Mouse (Mus musculus) liver, embryonic 14.5 days (tissue): Measurements from ENCODE around the gene Rpl31.

Source experiments
- CTCF ChIP-seq: IDR thresholded peaks from 2 replicates; pipeline ENCODE4 v1.5.1; 2016; ENCODE audit warnings: antibody characterized with exemption, low read depth, control low read depth
- EP300 ChIP-seq: IDR thresholded peaks from 2 replicates; pipeline ENCODE4 v1.6.1; 2016; ENCODE audit warnings: antibody characterized with exemption, low read depth

- no peak for TF ChIP-seq CTCF
- TF ChIP-seq EP300, result no peak
Measured at GRCm38 (mm10) chr1:39420987-39421386, 53.3 kb downstream of the Rpl31 start.
